Mouse (Mus musculus): ENCODE data around the gene Akr1b7. TPM values are rescaled to one million over a fixed set of nuclear protein-coding genes. Genes with fewer than 3 reads are reported as not detected.

Gene Akr1b7
- total RNA-seq, 1 experiment = not detected

- Histone ChIP-seq H3K4me1 (ENCODE audit: control insufficient read depth in 2 of 2, insufficient read depth in 2 of 2, low read length in 2 of 2, poor library complexity in 1 of 2) (no peaks in the 10 kb centered on the region), H3K27ac (ENCODE audit: insufficient read depth, low read depth, low read length, poor library complexity, severe bottlenecking) (no peak overlapping the region), H3K9ac (ENCODE audit: insufficient read depth, low read depth, low read length, poor library complexity, severe bottlenecking) (peak overlapping the region; percentile 64), H3K9me3 (ENCODE audit: control insufficient read depth, insufficient read depth, low read depth, low read length) (no peaks in the 10 kb centered on the region), H3K36me3 (ENCODE audit: control insufficient read depth, insufficient read depth, low read length, poor library complexity, severe bottlenecking) (peaks cover 7% of the 10 kb centered on the region; the same call in 1 of the 2 replicates), H3K4me3 (ENCODE audit: insufficient read depth in 1 of 2, low read depth in 1 of 2, low read length in 2 of 2, poor library complexity in 1 of 2, severe bottlenecking in 1 of 2) (peak overlapping the region; percentile 66 to 71)
- no peak for TF ChIP-seq HCFC1 (IDR thresholded peaks at IDR 0.05; ENCODE audit: borderline replicate concordance, insufficient read depth, low read length)
- no peak for TF ChIP-seq MAFK (IDR thresholded peaks at IDR 0.05; ENCODE audit: insufficient read depth, low read depth, low read length)
- TF ChIP-seq ZNF384 (IDR thresholded peaks at IDR 0.05; ENCODE audit: low read depth, low read length) = no peak
- no peak for TF ChIP-seq CHD2 (IDR thresholded peaks at IDR 0.05; ENCODE audit: low read depth, low read length)
- TF ChIP-seq ZC3H11A (IDR thresholded peaks at IDR 0.05; ENCODE audit: borderline replicate concordance, low read depth, low read length) = no peak
- in situ Hi-C loops (cut with MboI; ENCODE audit: low sequenced_read_pairs in 2 of 2, unreplicated experiment in 2 of 2) = no loop called here
- DNase-seq (ENCODE audit: low read depth, low spot score) = no peak
These were observed 27.3 kb upstream of the Akr1b7 start for GRCm38 (mm10) chr6:34384701-34385370.

- Histone ChIP-seq H3K4me3 (ENCODE audit: insufficient read depth in 1 of 2, low read depth in 1 of 2, low read length in 2 of 2, poor library complexity in 1 of 2, severe bottlenecking in 1 of 2) (no peak overlapping the region), H3K9ac (ENCODE audit: insufficient read depth, low read depth, low read length, poor library complexity, severe bottlenecking) (no peak overlapping the region), H3K4me1 (ENCODE audit: control insufficient read depth in 2 of 2, insufficient read depth in 2 of 2, low read length in 2 of 2, poor library complexity in 1 of 2) (no peaks in the 10 kb centered on the region), H3K27ac (ENCODE audit: insufficient read depth, low read depth, low read length, poor library complexity, severe bottlenecking) (no peak overlapping the region), H3K9me3 (ENCODE audit: control insufficient read depth, insufficient read depth, low read depth, low read length) (no peaks in the 10 kb centered on the region), H3K36me3 (ENCODE audit: control insufficient read depth, insufficient read depth, low read length, poor library complexity, severe bottlenecking) (peaks cover 7% of the 10 kb centered on the region; the same call in 1 of the 2 replicates)
- in situ Hi-C loops (cut with MboI; ENCODE audit: low sequenced_read_pairs in 2 of 2, unreplicated experiment in 2 of 2) = no loop called here
- no peak for TF ChIP-seq CHD2 (IDR thresholded peaks at IDR 0.05; ENCODE audit: low read depth, low read length)
- no peak for TF ChIP-seq ZNF384 (IDR thresholded peaks at IDR 0.05; ENCODE audit: low read depth, low read length)
- TF ChIP-seq HCFC1 (IDR thresholded peaks at IDR 0.05; ENCODE audit: borderline replicate concordance, insufficient read depth, low read length) = no peak
- no peak for TF ChIP-seq MAFK (IDR thresholded peaks at IDR 0.05; ENCODE audit: insufficient read depth, low read depth, low read length)
- TF ChIP-seq ZC3H11A (IDR thresholded peaks at IDR 0.05; ENCODE audit: borderline replicate concordance, low read depth, low read length) = no peak
- no peak for DNase-seq (ENCODE audit: low read depth, low spot score)
These were observed 23.5 kb upstream of the Akr1b7 start for GRCm38 (mm10) chr6:34388420-34389156.

- no peak for DNase-seq (ENCODE audit: low read depth, low spot score)
- in situ Hi-C loops (cut with MboI; ENCODE audit: low sequenced_read_pairs in 2 of 2, unreplicated experiment in 2 of 2) = no loop called here
- Histone ChIP-seq H3K4me3 (ENCODE audit: insufficient read depth in 1 of 2, low read depth in 1 of 2, low read length in 2 of 2, poor library complexity in 1 of 2, severe bottlenecking in 1 of 2) (no peak overlapping the region), H3K4me1 (ENCODE audit: control insufficient read depth in 2 of 2, insufficient read depth in 2 of 2, low read length in 2 of 2, poor library complexity in 1 of 2) (peaks cover 0 to 3% of the 10 kb centered on the region in 2 experiments), H3K9me3 (ENCODE audit: control insufficient read depth, insufficient read depth, low read depth, low read length) (no peaks in the 10 kb centered on the region), H3K36me3 (ENCODE audit: control insufficient read depth, insufficient read depth, low read length, poor library complexity, severe bottlenecking) (peaks cover 7% of the 10 kb centered on the region; the same call in 1 of the 2 replicates), H3K27ac (ENCODE audit: insufficient read depth, low read depth, low read length, poor library complexity, severe bottlenecking) (no peak overlapping the region), H3K9ac (ENCODE audit: insufficient read depth, low read depth, low read length, poor library complexity, severe bottlenecking) (no peak overlapping the region)
- no peak for TF ChIP-seq ZC3H11A (IDR thresholded peaks at IDR 0.05; ENCODE audit: borderline replicate concordance, low read depth, low read length)
- no peak for TF ChIP-seq CHD2 (IDR thresholded peaks at IDR 0.05; ENCODE audit: low read depth, low read length)
- TF ChIP-seq HCFC1 (IDR thresholded peaks at IDR 0.05; ENCODE audit: borderline replicate concordance, insufficient read depth, low read length) = no peak
- no peak for TF ChIP-seq MAFK (IDR thresholded peaks at IDR 0.05; ENCODE audit: insufficient read depth, low read depth, low read length)
- no peak for TF ChIP-seq ZNF384 (IDR thresholded peaks at IDR 0.05; ENCODE audit: low read depth, low read length)
These were observed 16.2 kb upstream of the Akr1b7 start for GRCm38 (mm10) chr6:34395897-34396296.

GRCm38 (mm10) chr6:34398431-34398830 lies 13.7 kb upstream of the Akr1b7 start:
- Histone ChIP-seq H3K27ac (ENCODE audit: insufficient read depth, low read depth, low read length, poor library complexity, severe bottlenecking) (no peak overlapping the region), H3K4me3 (ENCODE audit: insufficient read depth in 1 of 2, low read depth in 1 of 2, low read length in 2 of 2, poor library complexity in 1 of 2, severe bottlenecking in 1 of 2) (no peak overlapping the region), H3K9me3 (ENCODE audit: control insufficient read depth, insufficient read depth, low read depth, low read length) (no peaks in the 10 kb centered on the region), H3K4me1 (ENCODE audit: control insufficient read depth in 2 of 2, insufficient read depth in 2 of 2, low read length in 2 of 2, poor library complexity in 1 of 2) (peaks cover 3% of the 10 kb centered on the region in 2 experiments), H3K36me3 (ENCODE audit: control insufficient read depth, insufficient read depth, low read length, poor library complexity, severe bottlenecking) (peaks cover 7% of the 10 kb centered on the region; the same call in 1 of the 2 replicates), H3K9ac (ENCODE audit: insufficient read depth, low read depth, low read length, poor library complexity, severe bottlenecking) (no peak overlapping the region)
- no peak for TF ChIP-seq ZC3H11A (IDR thresholded peaks at IDR 0.05; ENCODE audit: borderline replicate concordance, low read depth, low read length)
- TF ChIP-seq ZNF384 (IDR thresholded peaks at IDR 0.05; ENCODE audit: low read depth, low read length) = no peak
- TF ChIP-seq MAFK (IDR thresholded peaks at IDR 0.05; ENCODE audit: insufficient read depth, low read depth, low read length) = no peak
- no peak for TF ChIP-seq CHD2 (IDR thresholded peaks at IDR 0.05; ENCODE audit: low read depth, low read length)
- TF ChIP-seq HCFC1 (IDR thresholded peaks at IDR 0.05; ENCODE audit: borderline replicate concordance, insufficient read depth, low read length) = no peak
- in situ Hi-C loops (cut with MboI; ENCODE audit: low sequenced_read_pairs in 2 of 2, unreplicated experiment in 2 of 2) = no loop called here
- DNase-seq (ENCODE audit: low read depth, low spot score) = no peak

All from ES-E14 (cell line).